Mouse (Mus musculus) liver, embryonic 14.5 days (tissue): ENCODE measurements at regions not wholly inside any gene's neighbourhood (a gene's known extent, or its start where the extent isn't known, plus 50 kb on each side); places are given as distances from the start of the nearest gene placed in this dataset.

ENCODE experiments used
- CTCF ChIP-seq: IDR thresholded peaks from 2 replicates; pipeline ENCODE4 v1.5.1; 2016; ENCODE audit warnings: antibody characterized with exemption, low read depth, control low read depth
- EP300 ChIP-seq: IDR thresholded peaks from 2 replicates; pipeline ENCODE4 v1.6.1; 2016; ENCODE audit warnings: antibody characterized with exemption, low read depth

GRCm38 (mm10) chr8:128235527-128235926 is 122.9 kb upstream of the Nrp1 start:
- no peak for TF ChIP-seq EP300
- no peak for TF ChIP-seq CTCF
